Mouse (Mus musculus) MEL (cell line): ENCODE results near the gene Zdhhc6. TPM values are rescaled to one million over a fixed set of nuclear protein-coding genes. Genes with fewer than 3 reads are reported as not detected.

Experiments used
- DNase-seq: peaks from one replicate; pipeline ENCODE4 v3.0.0; 2011; ENCODE audit warnings: low read depth, low spot score
- H3K27ac ChIP-seq: 2 replicates; pipeline ENCODE4 v1.5.1; 2012; ENCODE audit warnings: low read depth, mild to moderate bottlenecking, control low read depth, low read length, moderate library complexity; ENCODE audit not compliant: control insufficient read depth
- H3K27me3 ChIP-seq, 2 experiments: fragments of 150-350 bp in 1 of 2; sonication (generic) in 1 of 2; 2 replicates each; pipeline ENCODE4 v1.6.1; 2012; ENCODE audit warnings: low read length in 2 of 2, mild to moderate bottlenecking in 2 of 2, improper control_type of control experiment in 1 of 2, moderate library complexity in 1 of 2; ENCODE audit not compliant: insufficient read depth in 2 of 2, control insufficient read depth in 1 of 2
- H3K36me3 ChIP-seq, 2 experiments: 2 replicates each; pipeline ENCODE4 v1.6.1; 2012 to 2014; ENCODE audit warnings: low read length in 2 of 2, improper control_type of control experiment in 1 of 2, inconsistent platforms in 1 of 2, mild to moderate bottlenecking in 1 of 2; ENCODE audit not compliant: insufficient read depth in 2 of 2, control insufficient read depth in 1 of 2
- H3K4me1 ChIP-seq, 2 experiments: fragments of 150-350 bp in 1 of 2; sonication (generic) in 1 of 2; 2 replicates each; pipeline ENCODE4 v1.6.1; 2012; ENCODE audit warnings: low read length in 2 of 2, improper control_type of control experiment in 1 of 2, mild to moderate bottlenecking in 1 of 2; ENCODE audit not compliant: insufficient read depth in 2 of 2, control insufficient read depth in 1 of 2
- H3K4me3 ChIP-seq, 2 experiments: fragments of 150-350 bp in 1 of 2; sonication (generic) in 1 of 2; 2 replicates each; pipeline ENCODE4 v1.5.1; 2012; ENCODE audit warnings: low read depth in 2 of 2, low read length in 2 of 2, mild to moderate bottlenecking in 2 of 2, moderate library complexity in 2 of 2, control low read depth in 1 of 2, improper control_type of control experiment in 1 of 2; ENCODE audit not compliant: control insufficient read depth in 1 of 2, insufficient read depth in 1 of 2
- H3K79me2 ChIP-seq: 2 replicates; pipeline ENCODE4 v1.6.1; 2012; ENCODE audit warnings: mild to moderate bottlenecking, low read length, moderate library complexity; ENCODE audit not compliant: control insufficient read depth, poor library complexity, insufficient read depth
- H3K9ac ChIP-seq: 2 replicates; pipeline ENCODE4 v1.6.1; 2012; ENCODE audit warnings: low read depth, mild to moderate bottlenecking, control low read depth, low read length, moderate library complexity; ENCODE audit not compliant: control insufficient read depth, poor library complexity, severe bottlenecking
- H3K9me3 ChIP-seq: fragments of 150-350 bp; sonication (generic); replicated peaks from 2 replicates; pipeline ENCODE4 v1.6.1; 2012; ENCODE audit warnings: mild to moderate bottlenecking, low read length, improper control_type of control experiment, moderate library complexity; ENCODE audit not compliant: insufficient read depth
- CHD1 ChIP-seq: IDR thresholded peaks from 2 replicates; pipeline ENCODE4 v1.6.1; 2012; ENCODE audit warnings: low read depth, mild to moderate bottlenecking, inconsistent platforms, low read length, improper control_type of control experiment
- CHD2 ChIP-seq: IDR thresholded peaks from 2 replicates; pipeline ENCODE4 v1.6.1; 2011; ENCODE audit warnings: low read length, improper control_type of control experiment
- CTCF ChIP-seq, 3 experiments: IDR thresholded peaks in 2 of 3; conservative IDR thresholded peaks in 1 of 3; 2 replicates each; pipeline ENCODE4 v1.5.1; 2011 to 2012; ENCODE audit warnings: low read length in 3 of 3, low read depth in 2 of 3, mild to moderate bottlenecking in 2 of 3, improper control_type of control experiment in 1 of 3, inconsistent platforms in 1 of 3, mixed read lengths in 1 of 3, moderate library complexity in 1 of 3; ENCODE audit not compliant: control insufficient read depth in 1 of 3, insufficient read depth in 1 of 3, poor library complexity in 1 of 3, severe bottlenecking in 1 of 3
- EP300 ChIP-seq, 2 experiments: IDR thresholded peaks; 2 replicates each; pipeline ENCODE4 v1.6.1; 2011; ENCODE audit warnings: improper control_type of control experiment in 2 of 2, low read length in 2 of 2, low read depth in 1 of 2, mild to moderate bottlenecking in 1 of 2
- GABPA ChIP-seq: IDR thresholded peaks from 2 replicates; pipeline ENCODE4 v1.6.1; 2012; ENCODE audit warnings: low read depth, mild to moderate bottlenecking, inconsistent platforms, low read length, improper control_type of control experiment, moderate library complexity
- GATA1 ChIP-seq: IDR thresholded peaks from 2 replicates; pipeline ENCODE4 v1.6.1; 2011; ENCODE audit warnings: low read depth, low read length, improper control_type of control experiment
- KAT2A ChIP-seq: conservative IDR thresholded peaks from 2 replicates; pipeline ENCODE4 v1.6.1; 2012; ENCODE audit warnings: low read depth, low read length, improper control_type of control experiment, inconsistent platforms
- MAFK ChIP-seq: IDR thresholded peaks from 2 replicates; pipeline ENCODE4 v1.6.1; 2011; ENCODE audit warnings: low read depth, mild to moderate bottlenecking, low read length, improper control_type of control experiment, borderline replicate concordance
- MAX ChIP-seq: IDR thresholded peaks from 2 replicates; pipeline ENCODE4 v1.6.1; 2011; ENCODE audit warnings: low read length, improper control_type of control experiment
- MEF2A ChIP-seq: IDR thresholded peaks from 2 replicates; pipeline ENCODE4 v1.6.1; 2014; ENCODE audit warnings: low read depth, mild to moderate bottlenecking, inconsistent platforms, low read length, improper control_type of control experiment; ENCODE audit not compliant: poor library complexity, insufficient replicate concordance, severe bottlenecking; ENCODE audit errors: extremely low read depth
- MXI1 ChIP-seq: IDR thresholded peaks from 2 replicates; pipeline ENCODE4 v1.6.1; 2011; ENCODE audit warnings: mild to moderate bottlenecking, low read depth, low read length, improper control_type of control experiment
- MYB ChIP-seq: IDR thresholded peaks from 2 replicates; pipeline ENCODE4 v1.6.1; 2011; ENCODE audit warnings: mild to moderate bottlenecking, low read depth, low read length, improper control_type of control experiment
- NRF1 ChIP-seq: IDR thresholded peaks from 2 replicates; pipeline ENCODE4 v1.6.1; 2014; ENCODE audit warnings: low read depth, mild to moderate bottlenecking, inconsistent platforms, low read length, improper control_type of control experiment, moderate library complexity; ENCODE audit not compliant: poor library complexity, insufficient read depth, severe bottlenecking
- POLR2AphosphoS5 ChIP-seq: IDR thresholded peaks from 2 replicates; pipeline ENCODE4 v1.6.1; 2012; ENCODE audit warnings: low read depth, borderline replicate concordance, mild to moderate bottlenecking, inconsistent platforms, low read length, moderate library complexity, mixed read lengths
- RCOR1 ChIP-seq: IDR thresholded peaks from 2 replicates; pipeline ENCODE4 v1.6.1; 2012; ENCODE audit warnings: low read depth, mild to moderate bottlenecking, inconsistent platforms, low read length, improper control_type of control experiment
- TAL1 ChIP-seq: IDR thresholded peaks from 2 replicates; pipeline ENCODE4 v1.6.1; 2012; ENCODE audit warnings: mild to moderate bottlenecking, inconsistent platforms, low read length, moderate library complexity, mixed read lengths
- polyA plus RNA-seq, 2 experiments: library from polyadenylated mRNA; stranded (reverse) in 1 of 2; unstranded in 1 of 2; fragments of >175 nt in 1 of 2; fragments of >200 nt in 1 of 2; gene quantifications; 2 replicates each; pipeline versions ENCODE4 v1.2.1 to v1.2.4; 2012; ENCODE audit warnings: low replicate concordance in 2 of 2, low read depth in 1 of 2; ENCODE audit not compliant: insufficient read length in 2 of 2, insufficient read depth in 1 of 2, missing spikeins in 1 of 2
- total RNA-seq: library from RNA; depleted of rRNA; stranded (reverse); fragments of 300-350 nt; gene quantifications from 2 replicates; pipeline ENCODE4 v1.2.3, GENCODE M21; 2012

The Zdhhc6 gene
- total and polyA plus RNA-seq, 3 experiments = 95.6 to 114 (median 109) TPM

- H3K27ac ChIP-seq = no peak overlapping the region
- H3K4me3 ChIP-seq = no peak overlapping the region
- DNase-seq = no peak
- peaks cover 0 to 31% of the 10 kb centered on the region in 2 experiments; a peak in 3 of 4 replicates for H3K36me3 ChIP-seq
- no peak overlapping the region for H3K9ac ChIP-seq
- H3K9me3 ChIP-seq = no peaks in the 10 kb centered on the region
- no peak for TF ChIP-seq MEF2A
- no peak for TF ChIP-seq MYB
- no peak for TF ChIP-seq CHD2
- no peak for TF ChIP-seq POLR2AphosphoS5
- no peak for TF ChIP-seq EP300 (IDR thresholded peaks at IDR 0.05; ENCODE audit: low read depth in 1 of 2, low read length in 2 of 2)
- no peak for TF ChIP-seq NRF1
- TF ChIP-seq CHD1 = no peak
- TF ChIP-seq GABPA = no peak
- no peak for TF ChIP-seq MAX
- no peak for TF ChIP-seq KAT2A
- no peak for TF ChIP-seq CTCF (IDR thresholded peaks at IDR 0.05 in 2 of 3, conservative IDR thresholded peaks at IDR 0.05 in 1 of 3; ENCODE audit: control insufficient read depth in 1 of 3, insufficient read depth in 1 of 3, low read depth in 2 of 3, low read length in 3 of 3, poor library complexity in 1 of 3, severe bottlenecking in 1 of 3)
- TF ChIP-seq TAL1 = no peak
- no peak for TF ChIP-seq MXI1
- no peak for TF ChIP-seq MAFK
- no peak for TF ChIP-seq RCOR1
- H3K79me2 ChIP-seq = no peaks in the 10 kb centered on the region
- H3K4me1 ChIP-seq = peaks cover 23 to 34% of the 10 kb centered on the region in 2 experiments
- no peaks in the 10 kb centered on the region for H3K27me3 ChIP-seq
These were observed 68.3 kb downstream of the Zdhhc6 start for GRCm38 (mm10) chr19:55247563-55247962.

GRCm38 (mm10) chr19:55244791-55245231, 71.0 kb downstream of the Zdhhc6 start:
- no peak overlapping the region for H3K27ac ChIP-seq
- H3K79me2 ChIP-seq = no peaks in the 10 kb centered on the region
- no peaks in the 10 kb centered on the region for H3K27me3 ChIP-seq
- H3K9ac ChIP-seq = no peak overlapping the region
- H3K4me1 ChIP-seq = peaks cover 5 to 9% of the 10 kb centered on the region in 2 experiments; a peak in 3 of 4 replicates
- no peak for DNase-seq
- TF ChIP-seq GATA1 (no peak), MAFK (no peak), CHD1 (no peak)
- no peaks in the 10 kb centered on the region for H3K9me3 ChIP-seq
- no peak overlapping the region for H3K4me3 ChIP-seq
- H3K36me3 ChIP-seq = peaks cover 0 to 8% of the 10 kb centered on the region in 2 experiments; a peak in 3 of 4 replicates
